Mouse (Mus musculus) testis, adult 2 months (tissue): ENCODE measurements around the gene Srebf1. TPM values are rescaled to one million over a fixed set of nuclear protein-coding genes. Genes with fewer than 3 reads are reported as not detected.

ENCODE experiments used
- H3K27ac ChIP-seq: fragments of 200-500 bp; 2 replicates; pipeline ENCODE4 v1.5.1; 2012; ENCODE audit warnings: low read depth, low read length; ENCODE audit not compliant: control insufficient read depth, insufficient read depth
- H3K27me3 ChIP-seq: fragments of 200-500 bp; 2 replicates; pipeline ENCODE4 v1.6.1; 2012; ENCODE audit warnings: mild to moderate bottlenecking, low read length, moderate library complexity; ENCODE audit not compliant: control insufficient read depth, insufficient read depth
- H3K36me3 ChIP-seq: fragments of 200-500 bp; 2 replicates; pipeline ENCODE4 v1.6.1; 2012; ENCODE audit warnings: mild to moderate bottlenecking, low read length; ENCODE audit not compliant: control insufficient read depth, insufficient read depth
- H3K4me1 ChIP-seq: fragments of 200-500 bp; 2 replicates; pipeline ENCODE4 v1.6.1; 2012; ENCODE audit warnings: low read length; ENCODE audit not compliant: control insufficient read depth, insufficient read depth
- H3K4me3 ChIP-seq: fragments of 200-500 bp; 2 replicates; pipeline ENCODE4 v1.5.1; 2012; ENCODE audit warnings: low read depth, mild to moderate bottlenecking, low read length, moderate library complexity, mixed read lengths; ENCODE audit not compliant: control insufficient read depth
- CTCF ChIP-seq: fragments of 200-500 bp; IDR thresholded peaks from 2 replicates; pipeline ENCODE4 v1.5.1; 2012; ENCODE audit warnings: low read depth, mild to moderate bottlenecking, inconsistent platforms, low read length, moderate library complexity; ENCODE audit not compliant: control insufficient read depth, insufficient read depth, insufficient replicate concordance
- POLR2A ChIP-seq: fragments of 200-500 bp; IDR thresholded peaks from 2 replicates; pipeline ENCODE4 v1.6.1; 2012; ENCODE audit warnings: low read depth, mild to moderate bottlenecking, inconsistent platforms, low read length, moderate library complexity; ENCODE audit not compliant: control insufficient read depth
- polyA plus RNA-seq: library from polyadenylated mRNA; depleted of rRNA; stranded (reverse); fragments of >200 nt; gene quantifications from 2 replicates; pipeline ENCODE4 v1.2.3, GENCODE M21; 2012; rRNA removed

Gene Srebf1
- polyA plus RNA-seq, result 13.2 and 18.5 TPM in 2 replicates

GRCm38 (mm10) chr11:60222469-60223236 lies at the start of gene Srebf1:
Srebf1 (minus strand) TSS chr11:60222581.
- Histone ChIP-seq H3K4me3 (peak within 1 kb of the TSS; percentile 79), H3K27ac (no peak within 1 kb of the TSS), H3K36me3 (no peaks in the 10 kb centered on the region), H3K4me1 (peaks cover 27% of the 10 kb centered on the region), H3K27me3 (no peaks in the 10 kb centered on the region)
- TF ChIP-seq CTCF (peak; percentile 49; the same call in 1 of the 2 replicates), POLR2A (peak; percentile 62)

- Histone ChIP-seq H3K27ac (no peak overlapping the region), H3K36me3 (no peaks in the 10 kb centered on the region), H3K4me3 (no peak overlapping the region), H3K4me1 (no peaks in the 10 kb centered on the region; the same call in 1 of the 2 replicates), H3K27me3 (no peaks in the 10 kb centered on the region)
- TF ChIP-seq POLR2A (no peak), CTCF (no peak)
These were observed 46.2 kb upstream of the Srebf1 start for GRCm38 (mm10) chr11:60268563-60268962.

GRCm38 (mm10) chr11:60265271-60265985 lies 43.0 kb upstream of the Srebf1 start:
- no peaks in the 10 kb centered on the region for H3K36me3 ChIP-seq
- H3K4me3 ChIP-seq, result no peak overlapping the region
- H3K4me1 ChIP-seq, result no peaks in the 10 kb centered on the region; the same call in 1 of the 2 replicates
- TF ChIP-seq POLR2A (no peak), CTCF (no peak)
- H3K27ac ChIP-seq, result no peak overlapping the region
- no peaks in the 10 kb centered on the region for H3K27me3 ChIP-seq

GRCm38 (mm10) chr11:60264651-60265050 lies 42.3 kb upstream of the Srebf1 start:
- H3K27ac ChIP-seq, result no peak overlapping the region

GRCm38 (mm10) chr11:60262396-60262795 lies 40.0 kb upstream of the Srebf1 start:
- no peak overlapping the region for H3K27ac ChIP-seq
- H3K4me3 ChIP-seq, result no peak overlapping the region
- TF ChIP-seq POLR2A (no peak), CTCF (no peak)
- H3K36me3 ChIP-seq, result no peaks in the 10 kb centered on the region
- no peaks in the 10 kb centered on the region for H3K27me3 ChIP-seq
- no peaks in the 10 kb centered on the region for H3K4me1 ChIP-seq

More at GRCm38 (mm10) chr11:60264651-60265050, 42.3 kb upstream of the Srebf1 start:
- no peaks in the 10 kb centered on the region for H3K27me3 ChIP-seq
- TF ChIP-seq CTCF (no peak), POLR2A (no peak)
- no peaks in the 10 kb centered on the region for H3K36me3 ChIP-seq
- no peak overlapping the region for H3K4me3 ChIP-seq
- no peaks in the 10 kb centered on the region for H3K4me1 ChIP-seq

- Histone ChIP-seq H3K4me3 (no peak overlapping the region), H3K36me3 (no peaks in the 10 kb centered on the region), H3K4me1 (no peaks in the 10 kb centered on the region), H3K27me3 (no peaks in the 10 kb centered on the region), H3K27ac (no peak overlapping the region)
- TF ChIP-seq POLR2A, result no peak
- TF ChIP-seq CTCF, result no peak
These were observed 38.4 kb upstream of the Srebf1 start for GRCm38 (mm10) chr11:60260743-60261142.

- TF ChIP-seq POLR2A (no peak), CTCF (no peak)
- no peak overlapping the region for H3K4me3 ChIP-seq
- no peaks in the 10 kb centered on the region for H3K4me1 ChIP-seq
- no peaks in the 10 kb centered on the region for H3K27me3 ChIP-seq
- H3K36me3 ChIP-seq, result no peaks in the 10 kb centered on the region
- H3K27ac ChIP-seq, result no peak overlapping the region
These were observed 35.3 kb upstream of the Srebf1 start for GRCm38 (mm10) chr11:60257696-60258095.
